Mouse (Mus musculus) kidney, embryonic 16.5 days (tissue): ENCODE data around the gene Nxn. TPM values are rescaled to one million over a fixed set of nuclear protein-coding genes. Genes with fewer than 3 reads are reported as not detected.

Experiments used
- ATAC-seq: fragments of 200-750 bp; cut with Nextera tagmentation; 2 replicates; pipeline ENCODE4 v1.8.0; 2017; ENCODE audit warnings: moderate TSS enrichment; ENCODE audit not compliant: low FRiP score, low TSS enrichment
- H3K27ac ChIP-seq: fragments of 300-500 bp; sonication (generic); 2 replicates; pipeline ENCODE4 v1.5.1; 2014; ENCODE audit warnings: low read length
- H3K27me3 ChIP-seq: fragments of 300-500 bp; sonication (generic); 2 replicates; pipeline ENCODE4 v1.6.1; 2014; ENCODE audit warnings: low read length, control low read depth, mixed read lengths; ENCODE audit not compliant: insufficient read depth
- H3K36me3 ChIP-seq: fragments of 300-500 bp; sonication (generic); 2 replicates; pipeline ENCODE4 v1.6.1; 2014; ENCODE audit warnings: low read length, control low read depth, mixed read lengths; ENCODE audit not compliant: insufficient read depth
- H3K4me1 ChIP-seq: fragments of 300-500 bp; sonication (generic); 2 replicates; pipeline ENCODE4 v1.6.1; 2014; ENCODE audit warnings: low read length, control low read depth, mixed read lengths; ENCODE audit not compliant: insufficient read depth
- H3K4me2 ChIP-seq: fragments of 300-500 bp; sonication (generic); replicated peaks from 2 replicates; pipeline ENCODE4 v1.6.1; 2014; ENCODE audit warnings: low read depth, low read length
- H3K4me3 ChIP-seq: fragments of 300-500 bp; sonication (generic); 2 replicates; pipeline ENCODE4 v1.5.1; 2014; ENCODE audit warnings: mild to moderate bottlenecking, low read length
- H3K9ac ChIP-seq: fragments of 300-500 bp; sonication (generic); replicated peaks from 2 replicates; pipeline ENCODE4 v1.6.1; 2014; ENCODE audit warnings: low read length
- H3K9me3 ChIP-seq: fragments of 300-500 bp; sonication (generic); 2 replicates; pipeline ENCODE4 v1.6.1; 2016; ENCODE audit warnings: low read length, control low read depth
- WGBS: fragments of 180-500 bp; shearing (Covaris S2); extraction: QIAGEN DNeasy Blood & Tissue Kit; methylation state at CpG from one replicate; pipeline ENCODE4 v1.1.7; 2014; 5-methylcytosine and 5-hydroxymethylcytosine counted together
- polyA plus RNA-seq: library from polyadenylated mRNA; unstranded; fragments of >200 nt; fragmentation: Nextera tagmentation; extraction: Ambion mirVana; gene quantifications from 2 replicates; pipeline ENCODE4 v1.2.1, GENCODE M21; 2015

Gene Nxn
- polyA plus RNA-seq, 1 experiment from 2014 or later, result 26.9 TPM

- no peaks in the 10 kb centered on the region for H3K36me3 ChIP-seq
- H3K27me3 ChIP-seq, result no peaks in the 10 kb centered on the region
- no peak overlapping the region for H3K4me3 ChIP-seq
- H3K4me1 ChIP-seq, result peaks cover 42% of the 10 kb centered on the region
- peak; percentile 62 for ATAC-seq
- no peaks in the 10 kb centered on the region for H3K9me3 ChIP-seq
- no peak overlapping the region; the same call in 1 of the 2 replicates for H3K9ac ChIP-seq
- WGBS, result 39% methylated on average over 14 of the region's 14 CpGs
- no peak overlapping the region for H3K4me2 ChIP-seq
- peak overlapping the region; percentile 54 for H3K27ac ChIP-seq
Observed at GRCm38 (mm10) chr11:76341884-76342645, 56.9 kb downstream of the Nxn start.

GRCm38 (mm10) chr11:76341163-76341562, 57.8 kb downstream of the Nxn start:
- Histone ChIP-seq H3K9ac (no peak overlapping the region), H3K4me2 (no peak overlapping the region), H3K27me3 (no peaks in the 10 kb centered on the region), H3K4me1 (peaks cover 42% of the 10 kb centered on the region), H3K9me3 (no peaks in the 10 kb centered on the region), H3K4me3 (no peak overlapping the region), H3K27ac (no peak overlapping the region), H3K36me3 (no peaks in the 10 kb centered on the region)
- no peak for ATAC-seq
- whole genome bisulfite sequencing, result 52% methylated on average over 14 of the region's 14 CpGs

- Histone ChIP-seq H3K4me2 (no peak overlapping the region), H3K27ac (no peak overlapping the region), H3K4me3 (no peak overlapping the region), H3K36me3 (no peaks in the 10 kb centered on the region), H3K9ac (no peak overlapping the region), H3K9me3 (no peaks in the 10 kb centered on the region), H3K4me1 (peaks cover 42% of the 10 kb centered on the region), H3K27me3 (no peaks in the 10 kb centered on the region)
- 75% methylated on average over 5 of the region's 5 CpGs for WGBS
- no peak for ATAC-seq
Observed at GRCm38 (mm10) chr11:76339830-76340229, 59.1 kb downstream of the Nxn start.

GRCm38 (mm10) chr11:76339141-76339540, 59.8 kb downstream of the Nxn start:
- H3K27ac ChIP-seq, result no peak overlapping the region

GRCm38 (mm10) chr11:76338656-76339055, 60.3 kb downstream of the Nxn start:
- no peaks in the 10 kb centered on the region for H3K36me3 ChIP-seq
- no peak overlapping the region for H3K4me3 ChIP-seq
- H3K27me3 ChIP-seq, result no peaks in the 10 kb centered on the region
- no peak overlapping the region for H3K4me2 ChIP-seq
- H3K9me3 ChIP-seq, result no peaks in the 10 kb centered on the region
- H3K9ac ChIP-seq, result no peak overlapping the region
- ATAC-seq, result no peak
- H3K4me1 ChIP-seq, result peaks cover 41% of the 10 kb centered on the region
- H3K27ac ChIP-seq, result no peak overlapping the region
- 82% methylated on average over 8 of the region's 8 CpGs for WGBS

More at GRCm38 (mm10) chr11:76339141-76339540, 59.8 kb downstream of the Nxn start:
- Histone ChIP-seq H3K9me3 (no peaks in the 10 kb centered on the region), H3K4me2 (no peak overlapping the region), H3K9ac (no peak overlapping the region), H3K27me3 (no peaks in the 10 kb centered on the region), H3K4me1 (peaks cover 42% of the 10 kb centered on the region), H3K36me3 (no peaks in the 10 kb centered on the region), H3K4me3 (no peak overlapping the region)
- whole genome bisulfite sequencing, result 73% methylated on average over 11 of the region's 11 CpGs
- no peak for ATAC-seq

- H3K4me2 ChIP-seq, result peak overlapping the region; percentile 33
- ATAC-seq, result peak; percentile 75
Observed at GRCm38 (mm10) chr11:76337764-76338163, 61.2 kb downstream of the Nxn start.

GRCm38 (mm10) chr11:76337236-76337635, 61.7 kb downstream of the Nxn start:
- Histone ChIP-seq H3K4me2 (no peak overlapping the region; the same call in 1 of the 2 replicates), H3K4me3 (no peak overlapping the region), H3K27me3 (no peaks in the 10 kb centered on the region), H3K4me1 (peaks cover 35% of the 10 kb centered on the region), H3K36me3 (no peaks in the 10 kb centered on the region), H3K9ac (no peak overlapping the region), H3K9me3 (no peaks in the 10 kb centered on the region), H3K27ac (no peak overlapping the region)
- 73% methylated on average over 9 of the region's 9 CpGs for WGBS
- ATAC-seq, result no peak

More at GRCm38 (mm10) chr11:76337764-76338163, 61.2 kb downstream of the Nxn start:
- Histone ChIP-seq H3K36me3 (no peaks in the 10 kb centered on the region), H3K4me1 (peaks cover 34% of the 10 kb centered on the region), H3K4me3 (no peak overlapping the region), H3K9me3 (no peaks in the 10 kb centered on the region), H3K9ac (no peak overlapping the region), H3K27ac (no peak overlapping the region), H3K27me3 (no peaks in the 10 kb centered on the region)
- 11% methylated on average over 7 of the region's 7 CpGs for WGBS

GRCm38 (mm10) chr11:76336224-76336623, 62.7 kb downstream of the Nxn start:
- no peak for ATAC-seq
- H3K4me3 ChIP-seq, result no peak overlapping the region

GRCm38 (mm10) chr11:76334966-76335365, 64.0 kb downstream of the Nxn start:
- no peaks in the 10 kb centered on the region for H3K36me3 ChIP-seq
- WGBS, result 85% methylated on average over 10 of the region's 10 CpGs
- no peak overlapping the region for H3K4me2 ChIP-seq
- H3K9ac ChIP-seq, result no peak overlapping the region
- no peaks in the 10 kb centered on the region for H3K27me3 ChIP-seq
- no peak overlapping the region for H3K27ac ChIP-seq
- no peak overlapping the region for H3K4me3 ChIP-seq
- no peaks in the 10 kb centered on the region for H3K9me3 ChIP-seq
- peaks cover 18% of the 10 kb centered on the region; the same call in 1 of the 2 replicates for H3K4me1 ChIP-seq
- ATAC-seq, result no peak

More at GRCm38 (mm10) chr11:76336224-76336623, 62.7 kb downstream of the Nxn start:
- Histone ChIP-seq H3K27ac (no peak overlapping the region), H3K36me3 (no peaks in the 10 kb centered on the region), H3K27me3 (no peaks in the 10 kb centered on the region), H3K9ac (no peak overlapping the region), H3K9me3 (no peaks in the 10 kb centered on the region), H3K4me2 (no peak overlapping the region), H3K4me1 (peaks cover 27% of the 10 kb centered on the region)

GRCm38 (mm10) chr11:76332240-76332639, 66.7 kb downstream of the Nxn start:
- WGBS, result 26% methylated on average over 5 of the region's 5 CpGs
- no peaks in the 10 kb centered on the region for H3K9me3 ChIP-seq
- H3K4me1 ChIP-seq, result peaks cover 21% of the 10 kb centered on the region
- no peaks in the 10 kb centered on the region for H3K27me3 ChIP-seq
- H3K4me3 ChIP-seq, result no peak overlapping the region
- no peaks in the 10 kb centered on the region for H3K36me3 ChIP-seq
- H3K27ac ChIP-seq, result peak overlapping the region; percentile 57; the same call in 1 of the 2 replicates
- ATAC-seq, result no peak
- H3K9ac ChIP-seq, result 0 out of 2 replicates have a peak overlapping the region, but pooled peaks have one; percentile 38
- H3K4me2 ChIP-seq, result no peak overlapping the region
